Mouse (Mus musculus) testis, adult 2 months (tissue): Measurements from ENCODE around the gene Slc51a.

Experiments
- CTCF ChIP-seq: fragments of 200-500 bp; IDR thresholded peaks from 2 replicates; pipeline ENCODE4 v1.5.1; 2012; ENCODE audit warnings: low read depth, mild to moderate bottlenecking, inconsistent platforms, low read length, moderate library complexity; ENCODE audit not compliant: control insufficient read depth, insufficient read depth, insufficient replicate concordance
- POLR2A ChIP-seq: fragments of 200-500 bp; IDR thresholded peaks from 2 replicates; pipeline ENCODE4 v1.6.1; 2012; ENCODE audit warnings: low read depth, mild to moderate bottlenecking, inconsistent platforms, low read length, moderate library complexity; ENCODE audit not compliant: control insufficient read depth

- TF ChIP-seq CTCF (no peak), POLR2A (no peak)
These were observed 54.5 kb downstream of the Slc51a start for GRCm38 (mm10) chr16:32433138-32433537.
